Mouse (Mus musculus): ENCODE measurements at regions not wholly inside any gene's neighbourhood (a gene's known extent, or its start where the extent isn't known, plus 50 kb on each side); places are given as distances from the start of the nearest gene placed in this dataset.
A peak's percentile ranks its signal among the peaks of the same experiment; 100 is the strongest.

DNA sequence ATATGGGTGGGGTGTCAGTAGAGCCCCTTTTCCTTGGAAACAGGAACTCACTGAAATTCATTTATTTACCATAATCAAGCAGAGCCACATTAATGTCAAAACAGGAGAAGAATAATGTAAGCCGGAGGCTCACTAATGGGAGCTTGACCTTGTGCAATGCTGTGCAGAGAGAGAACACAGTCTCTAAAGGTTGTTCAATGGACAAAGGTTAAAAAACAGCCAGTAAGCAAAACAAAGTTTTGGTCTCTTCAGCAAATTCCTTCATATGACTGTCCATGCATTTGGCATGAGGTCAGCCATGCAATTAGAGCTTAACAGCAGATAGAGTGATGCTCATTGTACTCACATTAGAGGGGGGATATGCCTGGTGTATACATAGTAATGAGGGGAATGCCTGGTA, 113.1 kb downstream of the Tsen15 start:
- H3K27me3 ChIP-seq: no peaks in the 10 kb centered on the region
- H3K27ac ChIP-seq: no peak overlapping the region
- no peak overlapping the region for H3K4me3 ChIP-seq
- no peaks in the 10 kb centered on the region for H3K36me3 ChIP-seq
- H3K4me2 ChIP-seq: no peak overlapping the region
- no peaks in the 10 kb centered on the region for H3K9me3 ChIP-seq
- no peaks in the 10 kb centered on the region for H3K4me1 ChIP-seq
- ATAC-seq (ENCODE audit: insufficient number of reproducible peaks, low FRiP score, low TSS enrichment, low read depth): no peak
- H3K9ac ChIP-seq: no peak overlapping the region
- WGBS: 74% methylated on average over 1 of the region's 1 CpGs

DNA sequence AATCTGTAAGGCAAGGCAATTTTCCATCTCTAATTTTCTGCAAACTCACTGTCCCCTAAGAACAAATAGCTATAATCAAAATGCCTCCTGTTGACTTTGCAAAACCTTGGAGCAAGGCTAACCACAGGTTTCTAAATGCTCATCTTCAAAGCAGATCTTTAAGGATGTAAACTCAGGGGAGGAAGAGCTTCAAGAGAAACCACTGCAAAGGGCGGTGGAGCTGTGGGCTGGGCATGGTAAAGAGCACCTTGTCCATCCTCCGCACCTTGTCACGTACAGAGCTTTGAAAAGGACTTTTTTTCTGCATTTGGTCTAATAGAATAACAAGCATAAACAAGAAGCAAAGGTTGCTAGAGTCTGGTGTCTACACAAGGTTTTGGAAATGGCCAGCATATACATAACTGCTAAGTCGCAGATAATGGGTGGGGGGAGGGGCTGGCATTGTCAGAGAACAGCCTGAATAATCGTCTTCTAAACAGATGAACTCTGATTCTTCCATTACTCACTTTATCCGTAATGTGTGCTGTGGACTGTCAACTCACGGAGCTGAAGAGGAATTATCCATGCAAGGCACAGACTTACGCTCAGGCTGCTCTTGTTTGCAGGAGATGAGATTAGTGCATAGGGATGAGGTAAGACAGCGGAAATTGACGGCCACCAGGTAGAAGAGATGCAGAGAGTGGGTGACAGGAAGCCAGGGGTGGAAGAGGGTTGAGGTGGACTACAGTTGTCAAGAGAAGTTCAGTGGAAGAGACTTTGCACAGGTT, 116.4 kb downstream of the Tsen15 start:
- Histone ChIP-seq H3K27me3 (no peaks in the 10 kb centered on the region), H3K9ac (no peak overlapping the region), H3K4me1 (no peaks in the 10 kb centered on the region), H3K9me3 (no peaks in the 10 kb centered on the region), H3K4me3 (no peak overlapping the region), H3K36me3 (no peaks in the 10 kb centered on the region), H3K4me2 (no peak overlapping the region), H3K27ac (no peak overlapping the region)
- no peak for ATAC-seq (ENCODE audit: insufficient number of reproducible peaks, low FRiP score, low TSS enrichment, low read depth)
- 81% methylated on average over 10 of the region's 10 CpGs for WGBS

DNA sequence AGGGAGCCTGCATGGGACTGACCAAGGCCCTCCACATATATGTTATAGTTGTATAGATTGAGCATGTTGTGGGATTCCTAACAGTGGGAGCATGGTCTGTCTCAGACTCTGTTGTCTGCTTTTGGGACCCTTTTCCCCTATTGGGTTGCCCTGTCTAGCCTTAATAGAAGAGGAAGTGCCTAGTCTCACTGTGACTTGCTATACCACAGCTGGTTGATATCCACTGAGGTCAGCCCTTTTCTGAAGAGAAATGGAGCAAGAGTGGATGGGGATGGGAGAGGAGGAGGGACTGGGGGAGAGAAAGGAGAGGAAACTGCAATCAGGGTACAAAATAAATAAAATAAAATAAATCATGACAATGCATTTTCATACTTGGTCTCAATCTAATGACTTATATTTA, 120.1 kb downstream of the Tsen15 start:
- H3K4me3 ChIP-seq: no peak overlapping the region
- H3K27me3 ChIP-seq: no peaks in the 10 kb centered on the region
- no peaks in the 10 kb centered on the region for H3K36me3 ChIP-seq
- ATAC-seq (ENCODE audit: insufficient number of reproducible peaks, low FRiP score, low TSS enrichment, low read depth): 0 out of 2 replicates have a peak, but pooled peaks have one; percentile 14
- no peak overlapping the region for H3K27ac ChIP-seq
- no peak overlapping the region for H3K4me2 ChIP-seq
- H3K4me1 ChIP-seq: no peaks in the 10 kb centered on the region
- H3K9me3 ChIP-seq: no peaks in the 10 kb centered on the region
- no peak overlapping the region for H3K9ac ChIP-seq

DNA sequence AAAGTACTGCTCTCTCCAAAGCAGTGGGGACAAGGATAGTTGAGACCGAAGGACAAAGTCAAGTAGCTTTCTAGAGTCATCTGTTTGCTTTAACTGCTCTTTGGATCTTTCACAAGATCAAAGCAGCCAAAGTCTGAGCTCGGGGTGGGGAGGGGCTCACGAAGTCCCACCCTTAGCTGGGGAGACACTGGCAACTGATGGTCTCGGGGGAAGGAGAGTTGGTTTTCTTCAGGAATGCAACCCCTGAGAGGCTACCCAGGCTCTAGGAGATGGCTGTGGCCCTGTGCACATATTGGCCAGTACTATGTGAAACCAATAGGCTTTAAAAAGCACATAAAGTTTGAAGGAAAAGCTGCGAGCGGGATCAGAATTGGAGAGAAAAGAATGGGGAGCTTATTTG, 121.5 kb downstream of the Tsen15 start:
- Histone ChIP-seq H3K4me3 (no peak overlapping the region), H3K27ac (no peak overlapping the region), H3K4me1 (no peaks in the 10 kb centered on the region), H3K36me3 (no peaks in the 10 kb centered on the region), H3K27me3 (no peaks in the 10 kb centered on the region), H3K9me3 (no peaks in the 10 kb centered on the region), H3K9ac (no peak overlapping the region), H3K4me2 (no peak overlapping the region)
- 78% methylated on average over 6 of the region's 6 CpGs for WGBS
- ATAC-seq (ENCODE audit: insufficient number of reproducible peaks, low FRiP score, low TSS enrichment, low read depth): no peak

DNA sequence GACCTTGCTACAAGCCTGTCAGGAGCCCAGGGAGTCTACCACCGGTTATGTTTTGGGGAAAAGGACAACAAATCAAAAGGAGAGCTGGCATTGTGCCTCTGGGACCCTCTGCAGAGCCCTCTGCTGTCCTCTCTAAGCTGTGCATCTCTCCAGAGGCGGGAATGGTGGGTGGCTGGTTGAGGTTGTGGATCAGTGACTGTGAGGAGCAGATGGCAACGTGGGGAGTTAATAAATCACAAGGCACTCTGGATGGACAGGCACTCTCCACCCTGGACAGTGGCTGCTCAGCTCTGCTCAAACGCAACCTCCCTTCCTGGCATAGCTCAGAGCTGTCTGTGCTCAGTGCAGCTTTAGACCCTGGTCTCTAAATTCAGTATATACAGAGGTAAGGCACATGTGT, 125.0 kb downstream of the Tsen15 start:
- H3K36me3 ChIP-seq: no peaks in the 10 kb centered on the region
- no peak overlapping the region for H3K4me3 ChIP-seq
- no peak overlapping the region for H3K9ac ChIP-seq
- no peak overlapping the region for H3K27ac ChIP-seq
- ATAC-seq (ENCODE audit: insufficient number of reproducible peaks, low FRiP score, low TSS enrichment, low read depth): no peak
- H3K9me3 ChIP-seq: no peaks in the 10 kb centered on the region
- WGBS: 37% methylated on average over 4 of the region's 4 CpGs
- H3K4me2 ChIP-seq: no peak overlapping the region
- no peaks in the 10 kb centered on the region for H3K27me3 ChIP-seq
- H3K4me1 ChIP-seq: no peaks in the 10 kb centered on the region

DNA sequence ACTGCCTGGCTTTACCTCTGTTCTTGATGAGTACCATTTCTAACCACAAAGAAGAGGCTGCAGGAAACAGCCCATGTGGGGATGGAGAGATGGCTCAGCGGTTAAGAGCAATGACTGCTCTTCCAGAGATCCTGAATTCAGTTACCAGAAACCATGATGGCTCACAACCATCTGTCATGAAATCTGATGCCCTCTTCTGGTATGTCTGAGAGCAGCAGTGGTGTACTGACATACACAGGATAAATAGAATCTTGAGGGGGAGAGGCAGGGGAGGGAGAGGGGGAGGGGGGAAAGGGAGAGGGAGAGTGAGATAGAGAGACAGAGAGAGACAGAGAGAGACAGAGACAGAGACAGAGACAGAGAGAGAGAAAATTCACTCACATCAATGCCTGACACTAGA, 125.5 kb downstream of the Tsen15 start:
- ATAC-seq (ENCODE audit: insufficient number of reproducible peaks, low FRiP score, low TSS enrichment, low read depth): no peak
- Histone ChIP-seq H3K4me3 (no peak overlapping the region), H3K36me3 (no peaks in the 10 kb centered on the region), H3K27me3 (no peaks in the 10 kb centered on the region), H3K4me1 (no peaks in the 10 kb centered on the region), H3K9me3 (no peaks in the 10 kb centered on the region), H3K27ac (no peak overlapping the region), H3K9ac (no peak overlapping the region), H3K4me2 (no peak overlapping the region)
- 90% methylated on average over 1 of the region's 1 CpGs for WGBS

DNA sequence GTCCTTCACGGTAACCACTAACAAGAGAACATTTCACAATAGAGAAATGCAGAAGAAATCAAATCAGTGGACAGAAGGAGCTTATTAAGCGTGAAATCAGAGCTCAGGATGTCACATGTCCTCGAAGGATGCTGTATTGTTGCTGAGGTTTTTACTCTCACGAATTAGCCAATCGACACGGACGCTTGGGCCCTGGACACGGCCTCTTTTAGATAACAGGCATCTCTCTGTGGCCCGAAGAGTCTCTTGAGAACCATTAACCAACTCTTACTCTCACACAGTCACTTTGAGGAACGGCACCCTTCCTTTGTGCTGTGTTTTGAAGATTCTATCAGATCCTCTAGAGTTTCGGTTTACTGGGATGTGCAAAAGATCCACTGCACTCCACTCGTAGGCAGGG, 128.2 kb downstream of the Tsen15 start:
- no peak overlapping the region for H3K4me2 ChIP-seq
- H3K27ac ChIP-seq: no peak overlapping the region
- WGBS: 80% methylated on average over 12 of the region's 12 CpGs
- no peak for ATAC-seq (ENCODE audit: insufficient number of reproducible peaks, low FRiP score, low TSS enrichment, low read depth)
- H3K4me1 ChIP-seq: no peaks in the 10 kb centered on the region
- no peak overlapping the region for H3K9ac ChIP-seq
- H3K4me3 ChIP-seq: no peak overlapping the region
- H3K9me3 ChIP-seq: no peaks in the 10 kb centered on the region
- H3K36me3 ChIP-seq: no peaks in the 10 kb centered on the region
- H3K27me3 ChIP-seq: no peaks in the 10 kb centered on the region

DNA sequence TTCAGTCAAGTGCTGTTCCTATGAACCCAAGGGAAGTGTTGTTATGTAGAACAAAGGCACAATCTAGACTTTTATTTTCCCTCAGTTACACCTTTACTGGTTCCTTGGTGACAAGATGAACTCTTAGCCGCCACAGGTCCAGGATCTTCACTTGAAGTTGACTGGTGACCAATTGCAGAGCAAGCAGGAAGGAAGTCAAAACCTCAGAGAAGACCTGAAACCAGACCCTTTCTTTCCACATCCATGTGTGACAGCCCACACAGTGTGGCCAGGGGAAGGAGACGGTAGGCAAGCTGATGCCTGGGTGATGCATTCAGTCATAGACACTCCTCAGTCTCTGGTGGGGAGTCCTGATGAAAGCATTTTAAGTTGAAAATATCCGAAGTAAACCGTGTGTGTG, 132.6 kb downstream of the Tsen15 start:
- no peak for ATAC-seq (ENCODE audit: insufficient number of reproducible peaks, low FRiP score, low TSS enrichment, low read depth)
- Histone ChIP-seq H3K4me1 (no peaks in the 10 kb centered on the region), H3K27ac (no peak overlapping the region), H3K27me3 (no peaks in the 10 kb centered on the region), H3K9me3 (no peaks in the 10 kb centered on the region), H3K9ac (no peak overlapping the region), H3K4me3 (no peak overlapping the region), H3K36me3 (no peaks in the 10 kb centered on the region), H3K4me2 (no peak overlapping the region)
- WGBS: 71% methylated on average over 4 of the region's 4 CpGs

DNA sequence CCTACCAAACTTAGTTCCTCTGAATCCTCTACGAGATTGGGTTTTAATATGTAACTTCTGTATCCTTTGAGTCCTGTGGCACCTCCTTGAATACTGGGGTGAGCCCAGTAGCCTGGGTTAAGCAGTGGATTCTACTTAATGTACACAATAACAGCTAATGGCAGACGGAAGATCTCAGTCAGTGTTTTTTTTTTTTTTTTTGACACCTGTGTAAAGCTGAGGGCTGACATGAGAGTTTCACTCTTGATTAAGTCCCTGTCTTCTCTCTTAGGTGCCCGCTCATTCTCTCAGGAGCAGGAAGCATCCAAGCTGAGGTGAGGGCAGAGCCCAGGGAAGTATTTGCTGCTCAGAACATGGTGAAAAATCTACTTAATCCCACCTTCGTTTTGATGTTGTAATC, 133.0 kb downstream of the Tsen15 start:
- ATAC-seq (ENCODE audit: insufficient number of reproducible peaks, low FRiP score, low TSS enrichment, low read depth): no peak
- no peaks in the 10 kb centered on the region for H3K36me3 ChIP-seq
- 76% methylated on average over 4 of the region's 4 CpGs for WGBS

DNA sequence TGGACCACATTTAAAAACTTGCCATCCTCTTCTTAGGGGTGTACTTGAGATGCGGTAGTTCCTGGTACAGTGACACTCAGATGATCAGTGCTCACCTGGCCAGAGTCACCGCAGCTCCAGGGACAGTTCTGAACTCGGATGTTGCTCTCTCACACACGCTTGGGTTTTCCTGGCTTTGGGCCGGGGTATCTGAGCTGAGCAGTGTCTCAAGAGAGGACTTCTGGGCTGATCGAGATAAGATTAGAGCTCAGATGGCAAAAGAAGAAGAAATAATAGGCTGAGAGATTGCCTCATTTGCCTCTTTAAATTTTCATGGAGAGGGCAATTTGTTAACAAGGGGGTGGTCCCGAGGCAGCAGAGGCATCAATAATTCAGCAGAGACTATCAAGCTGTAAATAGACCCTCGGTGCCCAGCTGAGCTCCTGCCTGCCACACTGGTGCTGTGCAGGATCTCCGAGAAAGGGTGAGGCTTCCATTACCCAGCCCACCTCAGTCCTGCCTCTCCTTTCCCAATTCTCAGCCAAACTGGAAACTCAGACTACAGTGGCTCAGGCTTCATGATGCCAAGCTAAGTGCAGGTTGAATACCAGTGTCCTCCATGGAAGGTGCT, 133.7 kb downstream of the Tsen15 start:
- WGBS: 60% methylated on average over 9 of the region's 9 CpGs
- H3K9ac ChIP-seq: no peak overlapping the region
- H3K4me3 ChIP-seq: no peak overlapping the region
- no peak overlapping the region for H3K4me2 ChIP-seq
- H3K4me1 ChIP-seq: no peaks in the 10 kb centered on the region
- no peak for ATAC-seq (ENCODE audit: insufficient number of reproducible peaks, low FRiP score, low TSS enrichment, low read depth)
- H3K36me3 ChIP-seq: no peaks in the 10 kb centered on the region
- no peak overlapping the region for H3K27ac ChIP-seq
- no peaks in the 10 kb centered on the region for H3K27me3 ChIP-seq
- H3K9me3 ChIP-seq: no peaks in the 10 kb centered on the region

More for the DNA sequence above, 133.0 kb downstream of the Tsen15 start:
- H3K4me3 ChIP-seq: no peak overlapping the region
- H3K27ac ChIP-seq: no peak overlapping the region
- H3K27me3 ChIP-seq: no peaks in the 10 kb centered on the region
- H3K4me2 ChIP-seq: no peak overlapping the region
- no peaks in the 10 kb centered on the region for H3K4me1 ChIP-seq
- no peaks in the 10 kb centered on the region for H3K9me3 ChIP-seq
- no peak overlapping the region for H3K9ac ChIP-seq

DNA sequence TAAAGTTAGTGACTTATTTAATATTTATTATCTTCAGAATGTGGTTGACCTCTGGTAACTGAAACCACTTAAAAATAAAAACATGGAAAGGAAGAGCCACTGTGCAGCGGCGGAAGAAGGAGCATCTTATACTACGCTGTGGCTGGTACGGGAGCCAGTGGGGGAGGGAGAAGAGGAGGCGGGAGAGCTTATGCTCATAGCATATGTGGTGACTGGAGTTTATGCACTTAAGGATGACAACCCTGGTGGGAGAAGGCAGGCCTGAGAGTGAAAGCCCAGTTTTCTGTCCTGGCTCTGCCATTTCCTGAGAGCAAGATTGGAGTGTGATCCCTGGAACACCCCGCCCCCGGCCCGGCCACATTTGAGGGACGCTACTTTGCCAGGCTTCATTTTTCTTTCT, 145.5 kb downstream of the Tsen15 start:
- Histone ChIP-seq H3K27me3 (no peaks in the 10 kb centered on the region), H3K4me2 (no peak overlapping the region), H3K4me3 (no peak overlapping the region), H3K9me3 (no peaks in the 10 kb centered on the region), H3K27ac (no peak overlapping the region), H3K36me3 (no peaks in the 10 kb centered on the region), H3K9ac (no peak overlapping the region), H3K4me1 (no peaks in the 10 kb centered on the region)
- no peak for ATAC-seq (ENCODE audit: insufficient number of reproducible peaks, low FRiP score, low TSS enrichment, low read depth)
- 90% methylated on average over 9 of the region's 9 CpGs for WGBS

DNA sequence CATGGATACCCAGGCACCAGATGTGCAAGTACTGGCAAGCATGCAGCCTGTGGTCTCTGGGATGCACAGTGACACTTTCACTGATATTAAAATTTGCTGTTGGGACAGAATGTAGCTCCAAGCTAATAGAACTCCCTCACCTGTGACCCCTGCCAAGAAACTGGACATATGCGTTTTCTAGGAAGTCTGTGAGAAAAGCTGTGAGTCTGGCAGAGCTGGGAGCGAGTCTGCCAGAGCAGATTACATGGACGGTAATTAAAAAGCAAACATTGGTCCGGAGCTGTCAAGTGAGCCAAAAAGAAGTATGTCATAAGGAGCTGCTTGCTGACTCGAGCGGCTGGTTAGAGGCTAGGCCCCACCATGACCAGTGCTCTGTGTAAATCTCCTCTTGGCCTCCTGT, 147.1 kb downstream of the Tsen15 start:
- no peak for ATAC-seq (ENCODE audit: insufficient number of reproducible peaks, low FRiP score, low TSS enrichment, low read depth)
- H3K27ac ChIP-seq: no peak overlapping the region
- no peaks in the 10 kb centered on the region for H3K36me3 ChIP-seq
- no peak overlapping the region for H3K4me2 ChIP-seq
- H3K9me3 ChIP-seq: no peaks in the 10 kb centered on the region
- 59% methylated on average over 6 of the region's 6 CpGs for WGBS
- no peak overlapping the region for H3K4me3 ChIP-seq
- H3K27me3 ChIP-seq: no peaks in the 10 kb centered on the region
- H3K4me1 ChIP-seq: no peaks in the 10 kb centered on the region
- H3K9ac ChIP-seq: no peak overlapping the region
